In genomic region chr11:100147566-100148353, GRCm38 (mm10) we compare ENCODE assay signal across 30 mouse cellular contexts. TPM values are rescaled to one million over a fixed set of nuclear protein-coding genes. Genes with fewer than 3 reads are reported as not detected.
DNase-seq lines count a peak whose midpoint lies in the region; ATAC-seq and TF ChIP-seq lines count a peak whose summit lies in the region.
"Had no signal": no experiment of that assay in that cellular context is flagged by ENCODE, and none has a peak within 500 bp of the region (broad histone marks: within the 10 kb centered on the region; RNA-seq: fewer than 3 reads in every experiment).

No protein-coding gene starts in this region.

- H3K9ac ChIP-seq in lung, postnatal 0 days (replicated peaks; ENCODE audit: low read depth) = no peak overlapping the region
- no peak overlapping the region for H3K9ac ChIP-seq in intestine, embryonic 14.5 days (ENCODE audit: low read length)
- H3K9ac ChIP-seq in stomach, embryonic 14.5 days (replicated peaks; ENCODE audit: low read depth, low read length) = no peak overlapping the region
- H3K9ac ChIP-seq: embryonic facial prominence, embryonic 15.5 days; limb, embryonic 13.5 days; liver, embryonic 13.5 days; midbrain, embryonic 12.5 days; neural tube, embryonic 12.5 days had no signal

- TF ChIP-seq CTCF in lung, postnatal 0 days (IDR thresholded peaks at IDR 0.05) = no peak
- TF ChIP-seq CTCF in lung, adult 2 months (IDR thresholded peaks at IDR 0.05; ENCODE audit: insufficient read depth, low read length) = no peak

- peaks cover 5% of the 10 kb centered on the region for H3K4me1 ChIP-seq in lung, postnatal 0 days (ENCODE audit: insufficient read depth, low read depth, low read length)
- H3K4me1 ChIP-seq in lung, adult 2 months (ENCODE audit: control insufficient read depth, insufficient read depth, low read length) = no peaks in the 10 kb centered on the region
- H3K4me1 ChIP-seq in intestine, embryonic 14.5 days (replicated peaks; ENCODE audit: control insufficient read depth, insufficient read depth, low read length) = peaks cover 16% of the 10 kb centered on the region
- no peaks in the 10 kb centered on the region for H3K4me1 ChIP-seq in stomach, embryonic 14.5 days (ENCODE audit: control insufficient read depth, insufficient read depth, low read length)
- H3K4me1 ChIP-seq: liver, embryonic 13.5 days had no signal

- H3K27ac ChIP-seq in lung, postnatal 0 days (ENCODE audit: low read length) = peak overlapping the region; percentile 27; the same call in 1 of the 2 replicates
- H3K27ac ChIP-seq in intestine, embryonic 14.5 days (ENCODE audit: low read depth) = 0 out of 2 replicates have a peak overlapping the region, but pooled peaks have one; percentile 38
- peak overlapping the region; percentile 29; the same call in 1 of the 2 replicates for H3K27ac ChIP-seq in stomach, embryonic 14.5 days (ENCODE audit: low read length)
- H3K27ac ChIP-seq: embryonic facial prominence, embryonic 15.5 days; gastrocnemius, adult 2 months; limb, embryonic 13.5 days; liver, embryonic 13.5 days; midbrain, embryonic 12.5 days; neural tube, embryonic 12.5 days had no signal

- no peak for TF ChIP-seq POLR2A in lung, adult 2 months (IDR thresholded peaks at IDR 0.05; ENCODE audit: borderline replicate concordance, extremely low read depth, low read depth, low read length)

- H3K4me2 ChIP-seq in lung, postnatal 0 days (replicated peaks; ENCODE audit: low read depth, low read length) = no peak overlapping the region
- H3K4me2 ChIP-seq in intestine, embryonic 14.5 days (ENCODE audit: low read length) = no peak overlapping the region
- H3K4me2 ChIP-seq in stomach, embryonic 14.5 days (replicated peaks; ENCODE audit: low read depth, low read length) = no peak overlapping the region
- H3K4me2 ChIP-seq: embryonic facial prominence, embryonic 15.5 days; limb, embryonic 13.5 days; liver, embryonic 13.5 days; midbrain, embryonic 12.5 days; neural tube, embryonic 12.5 days had no signal

- no peak for ATAC-seq in lung, postnatal 0 days
- no peak; the same call in 1 of the 2 replicates for ATAC-seq in intestine, embryonic 14.5 days (replicated peaks; ENCODE audit: low FRiP score, low TSS enrichment, low read depth)
- no peak for ATAC-seq in stomach, embryonic 14.5 days (ENCODE audit: insufficient number of reproducible peaks, insufficient read depth, low FRiP score, low read depth)
- ATAC-seq: CD4-positive, CD25-positive, alpha-beta regulatory T cell, adult 4 months had no signal

- H3K4me3 ChIP-seq in lung, postnatal 0 days (ENCODE audit: low read depth, low read length) = no peak overlapping the region
- no peak overlapping the region for H3K4me3 ChIP-seq in lung, adult 2 months (replicated peaks; ENCODE audit: extremely low read depth, low read depth, low read length)
- no peak overlapping the region for H3K4me3 ChIP-seq in intestine, embryonic 14.5 days (ENCODE audit: low read depth, low read length)
- no peak overlapping the region for H3K4me3 ChIP-seq in stomach, embryonic 14.5 days (ENCODE audit: low read depth, low read length)
- H3K4me3 ChIP-seq: embryonic facial prominence, embryonic 15.5 days; gastrocnemius, adult 2 months; limb, embryonic 13.5 days; liver, embryonic 13.5 days; midbrain, embryonic 12.5 days; neural tube, embryonic 12.5 days had no signal

- 50% methylated on average over 5 of the region's 5 CpGs for WGBS in lung, postnatal 0 days
- 55% methylated on average over 5 of the region's 5 CpGs for WGBS in lung, adult 2 months
- WGBS in intestine, embryonic 14.5 days = 33% methylated on average over 5 of the region's 5 CpGs
- 46% methylated on average over 5 of the region's 5 CpGs for WGBS in stomach, embryonic 14.5 days

- H3K36me3 ChIP-seq in lung, postnatal 0 days (ENCODE audit: insufficient read depth, low read length) = no peaks in the 10 kb centered on the region
- H3K36me3 ChIP-seq in intestine, embryonic 14.5 days (ENCODE audit: control insufficient read depth, insufficient read depth, low read length) = no peaks in the 10 kb centered on the region
- no peaks in the 10 kb centered on the region for H3K36me3 ChIP-seq in stomach, embryonic 14.5 days (ENCODE audit: control insufficient read depth, insufficient read depth, low read length)
- H3K36me3 ChIP-seq: embryonic facial prominence, embryonic 15.5 days; limb, embryonic 13.5 days; liver, embryonic 13.5 days; midbrain, embryonic 12.5 days; neural tube, embryonic 12.5 days had no signal

- H3K9me3 ChIP-seq in lung, postnatal 0 days (ENCODE audit: low read length) = no peaks in the 10 kb centered on the region
- no peaks in the 10 kb centered on the region for H3K9me3 ChIP-seq in intestine, embryonic 14.5 days (ENCODE audit: control insufficient read depth, low read length)
- H3K9me3 ChIP-seq in stomach, embryonic 14.5 days (ENCODE audit: control insufficient read depth, low read depth, low read length) = no peaks in the 10 kb centered on the region
- H3K9me3 ChIP-seq: embryonic facial prominence, embryonic 15.5 days; limb, embryonic 13.5 days; liver, embryonic 13.5 days; midbrain, embryonic 12.5 days; neural tube, embryonic 12.5 days had no signal

- DNase-seq in lung, postnatal 0 days (ENCODE audit: low spot score) = peak; percentile 52
- no peak for DNase-seq in lung, adult 2 months
- DNase-seq in intestine, embryonic 14.5 days (ENCODE audit: low spot score) = no peak
- DNase-seq in layer of hippocampus, adult 9-11 months = no peak
- no peak for DNase-seq in left cerebral cortex, adult 8-10 months (ENCODE audit: low spot score in 2 of 2)
- no peak for DNase-seq in urinary bladder, adult 18-20 months (ENCODE audit: low spot score in 2 of 2)
- DNase-seq: cerebellum, adult 2 months; cerebellum, postnatal 36 days; gastrocnemius, adult 2 months; heart, postnatal 10 days; kidney, adult 9 months; kidney, postnatal 36 days; liver, embryonic 13.5 days; thymus, postnatal 14 days had no signal

- H3K27me3 ChIP-seq in lung, postnatal 0 days (replicated peaks; ENCODE audit: insufficient read depth, low read length) = peaks cover 7% of the 10 kb centered on the region; the same call in 1 of the 2 replicates
- peaks cover 19% of the 10 kb centered on the region for H3K27me3 ChIP-seq in intestine, embryonic 14.5 days (replicated peaks; ENCODE audit: control insufficient read depth, insufficient read depth, low read length)
- 0 out of 2 replicates have a peak, but pooled peaks cover 7% of the 10 kb centered on the region for H3K27me3 ChIP-seq in stomach, embryonic 14.5 days (ENCODE audit: control insufficient read depth, insufficient read depth, low read length)

- no peak for TF ChIP-seq EP300 in lung, postnatal 0 days (IDR thresholded peaks at IDR 0.05)

RNA-seq across cellular contexts. Expression of gene Krt19, which starts 0.7 kb away (rescaled TPM):
- 460 and 573 TPM in 2 replicates for polyA plus RNA-seq in lung, postnatal 0 days (2015; fragmentation: Nextera tagmentation; extraction: Ambion mirVana)
- polyA plus RNA-seq in lung, adult 2 months (2012; rRNA removed) = 275 and 280 TPM in 2 replicates
- polyA plus RNA-seq in intestine, embryonic 14.5 days (2014; fragmentation: Nextera tagmentation; extraction: Ambion mirVana) = 359 and 374 TPM in 2 replicates
- 387 and 441 TPM in 2 replicates for polyA plus RNA-seq in stomach, embryonic 14.5 days (2014; fragmentation: Nextera tagmentation; extraction: Ambion mirVana)
- not detected for total RNA-seq in left cerebral cortex, adult 8-10 months (2022)
- total RNA-seq: monocyte, adult 5-6 weeks had no signal
- polyA plus RNA-seq: CD4-positive, CD25-positive, alpha-beta regulatory T cell, adult 4 months had no signal

RNA-seq across cellular contexts. Expression of gene Krt15, which starts 12.0 kb away (rescaled TPM):
- 28.1 and 58.8 TPM in 2 replicates for polyA plus RNA-seq in lung, postnatal 0 days (2015; fragmentation: Nextera tagmentation; extraction: Ambion mirVana)
- polyA plus RNA-seq in lung, adult 2 months (2012; rRNA removed) = 2.1 and 62.5 TPM in 2 replicates
- polyA plus RNA-seq in intestine, embryonic 14.5 days (2014; fragmentation: Nextera tagmentation; extraction: Ambion mirVana) = 1.3 TPM in 2 replicates
- 215 and 241 TPM in 2 replicates for polyA plus RNA-seq in stomach, embryonic 14.5 days (2014; fragmentation: Nextera tagmentation; extraction: Ambion mirVana)
- total RNA-seq in left cerebral cortex, adult 8-10 months (2022) = not detected
- total RNA-seq: gastrocnemius, adult 2 months; left cerebral cortex, postnatal 14 days; monocyte, adult 5-6 weeks had no signal
- polyA plus RNA-seq: CD4-positive, CD25-positive, alpha-beta regulatory T cell, adult 4 months; spleen, adult 2 months had no signal

RNA-seq across cellular contexts. Expression of gene Krt13, which starts 26.4 kb away (rescaled TPM):
- 0.60 and 0.68 TPM in 2 replicates for polyA plus RNA-seq in lung, postnatal 0 days (2015; fragmentation: Nextera tagmentation; extraction: Ambion mirVana)
- 0.25 and 1,946 TPM in 2 replicates for polyA plus RNA-seq in lung, adult 2 months (2012; rRNA removed)
- 0.11 TPM in 1 of 2 replicates, not detected in the other for polyA plus RNA-seq in intestine, embryonic 14.5 days (2014; fragmentation: Nextera tagmentation; extraction: Ambion mirVana)
- polyA plus RNA-seq in stomach, embryonic 14.5 days (2014; fragmentation: Nextera tagmentation; extraction: Ambion mirVana) = 76.1 and 140 TPM in 2 replicates
- total RNA-seq in left cerebral cortex, adult 8-10 months (2022) = not detected
- total RNA-seq: adrenal gland, postnatal 4 days; gastrocnemius, adult 2 months; heart, postnatal 10 days; layer of hippocampus, postnatal 14 days; left cerebral cortex, postnatal 14 days; monocyte, adult 5-6 weeks had no signal
- polyA plus RNA-seq: CD4-positive, CD25-positive, alpha-beta regulatory T cell, adult 4 months; cerebellum, adult 2 months; forebrain, embryonic 11.5 days; gonadal fat pad, adult 2 months; hindbrain, embryonic 11.5 days; limb, embryonic 13.5 days; midbrain, embryonic 12.5 days; testis, adult 2 months had no signal

RNA-seq across cellular contexts. Expression of gene Krt36, which starts 42.3 kb away (rescaled TPM):
- polyA plus RNA-seq in lung, postnatal 0 days (2015; fragmentation: Nextera tagmentation; extraction: Ambion mirVana) = 0.11 TPM in 1 of 2 replicates, not detected in the other
- polyA plus RNA-seq in lung, adult 2 months (2012; rRNA removed) = 0.25 and 0.50 TPM in 2 replicates
- polyA plus RNA-seq in intestine, embryonic 14.5 days (2014; fragmentation: Nextera tagmentation; extraction: Ambion mirVana) = 0.11 and 0.13 TPM in 2 replicates
- 0.29 and 0.35 TPM in 2 replicates for polyA plus RNA-seq in stomach, embryonic 14.5 days (2014; fragmentation: Nextera tagmentation; extraction: Ambion mirVana)
- not detected for total RNA-seq in left cerebral cortex, adult 8-10 months (2022)
- total RNA-seq: gastrocnemius, adult 2 months; heart, postnatal 10 days; layer of hippocampus, postnatal 14 days; left cerebral cortex, postnatal 14 days; monocyte, adult 5-6 weeks had no signal
- polyA plus RNA-seq: CD4-positive, CD25-positive, alpha-beta regulatory T cell, adult 4 months; cerebellum, adult 2 months; forebrain, embryonic 11.5 days; hindbrain, embryonic 11.5 days; liver, embryonic 13.5 days; midbrain, embryonic 12.5 days; neural tube, embryonic 12.5 days; spleen, adult 2 months; testis, adult 2 months had no signal

RNA-seq across cellular contexts. Expression of gene Krt9, which starts 45.3 kb away (rescaled TPM):
- polyA plus RNA-seq in lung, postnatal 0 days (2015; fragmentation: Nextera tagmentation; extraction: Ambion mirVana) = not detected in 2 replicates
- polyA plus RNA-seq in lung, adult 2 months (2012; rRNA removed) = not detected in 2 replicates
- not detected in 2 replicates for polyA plus RNA-seq in intestine, embryonic 14.5 days (2014; fragmentation: Nextera tagmentation; extraction: Ambion mirVana)
- polyA plus RNA-seq in stomach, embryonic 14.5 days (2014; fragmentation: Nextera tagmentation; extraction: Ambion mirVana) = not detected in 2 replicates
- 1 to 10 TPM; 4.2 to 5.0 (median 4.4) TPM for total RNA-seq in left cerebral cortex, adult 8-10 months (2022)
- total RNA-seq: gastrocnemius, adult 2 months; heart, postnatal 10 days; monocyte, adult 5-6 weeks had no signal
- polyA plus RNA-seq: CD4-positive, CD25-positive, alpha-beta regulatory T cell, adult 4 months; embryonic facial prominence, embryonic 15.5 days; forebrain, embryonic 11.5 days; hindbrain, embryonic 11.5 days; limb, embryonic 13.5 days; liver, embryonic 13.5 days; lung, embryonic 16.5 days; midbrain, embryonic 12.5 days; spleen, adult 2 months; testis, adult 2 months had no signal
